Mouse (Mus musculus): ENCODE measurements around the gene 4833420G17Rik.

DNA sequence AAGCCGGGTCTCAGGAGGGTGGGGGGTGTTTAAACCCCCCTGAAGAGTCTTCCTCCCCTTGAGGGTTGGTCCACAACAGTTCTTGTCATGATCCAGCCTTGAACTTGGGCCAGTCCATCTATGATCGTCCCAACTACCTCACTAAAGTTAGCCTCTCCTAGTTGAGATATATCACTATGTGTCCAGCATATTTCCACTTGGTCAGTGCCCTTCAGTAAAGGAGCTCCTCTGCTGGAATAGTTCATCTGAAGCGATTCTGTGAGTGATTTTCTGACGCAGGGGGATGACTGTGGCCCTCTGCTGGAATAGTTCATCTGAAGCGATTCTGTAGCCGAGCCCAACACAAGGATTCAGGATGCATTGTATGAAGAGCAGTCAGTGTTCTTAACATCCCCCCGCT lies 24.8 kb downstream of the 4833420G17Rik start:
- TF ChIP-seq CTCF (IDR thresholded peaks at IDR 0.05; ENCODE audit: extremely low read depth, insufficient read depth, low read length) (no peak), POLR2A (IDR thresholded peaks at IDR 0.05; ENCODE audit: extremely low read depth, insufficient read depth, low read length) (no peak)
